Mouse (Mus musculus) heart, embryonic 14.5 days (tissue): ENCODE results near the gene Heg1. TPM values are rescaled to one million over a fixed set of nuclear protein-coding genes. Genes with fewer than 3 reads are reported as not detected.

Experiments
- ATAC-seq: fragments of 200-750 bp; cut with Nextera tagmentation; 2 replicates; pipeline ENCODE4 v1.8.0; 2017; ENCODE audit warnings: low read depth, moderate TSS enrichment; ENCODE audit not compliant: insufficient number of reproducible peaks, insufficient read depth, low FRiP score
- H3K27ac ChIP-seq, 2 experiments: fragments of 200-500 bp in 1 of 2; fragments of 300-500 bp in 1 of 2; sonication (generic) in 1 of 2; replicated peaks in 1 of 2; 2 replicates each; pipeline ENCODE4 v1.5.1; 2012 to 2014; ENCODE audit warnings: low read depth in 2 of 2, low read length in 2 of 2, control low read depth in 1 of 2, mild to moderate bottlenecking in 1 of 2, mixed read lengths in 1 of 2; ENCODE audit not compliant: control insufficient read depth in 1 of 2, insufficient read depth in 1 of 2
- H3K27me3 ChIP-seq: fragments of 300-500 bp; sonication (generic); 2 replicates; pipeline ENCODE4 v1.6.1; 2014; ENCODE audit warnings: mild to moderate bottlenecking, low read length, control low read depth; ENCODE audit not compliant: control insufficient read depth, insufficient read depth
- H3K36me3 ChIP-seq: fragments of 300-500 bp; sonication (generic); 2 replicates; pipeline ENCODE4 v1.6.1; 2014; ENCODE audit warnings: mild to moderate bottlenecking, control low read depth, low read length, mixed read lengths; ENCODE audit not compliant: control insufficient read depth, insufficient read depth
- H3K4me1 ChIP-seq, 2 experiments: fragments of 200-500 bp in 1 of 2; fragments of 300-500 bp in 1 of 2; sonication (generic) in 1 of 2; 2 replicates each; pipeline ENCODE4 v1.6.1; 2012 to 2014; ENCODE audit warnings: low read length in 2 of 2, control low read depth in 1 of 2, mixed read lengths in 1 of 2; ENCODE audit not compliant: control insufficient read depth in 2 of 2, insufficient read depth in 2 of 2
- H3K4me2 ChIP-seq: fragments of 300-500 bp; sonication (generic); 2 replicates; pipeline ENCODE4 v1.6.1; 2014; ENCODE audit warnings: mild to moderate bottlenecking, low read length
- H3K4me3 ChIP-seq, 2 experiments: fragments of 200-500 bp in 1 of 2; fragments of 300-500 bp in 1 of 2; sonication (generic) in 1 of 2; 2 replicates each; pipeline ENCODE4 v1.5.1; 2012 to 2014; ENCODE audit warnings: low read length in 2 of 2, mild to moderate bottlenecking in 2 of 2, control low read depth in 1 of 2, low read depth in 1 of 2, moderate library complexity in 1 of 2; ENCODE audit not compliant: control insufficient read depth in 1 of 2, insufficient read depth in 1 of 2
- H3K9ac ChIP-seq: fragments of 300-500 bp; sonication (generic); 2 replicates; pipeline ENCODE4 v1.6.1; 2014; ENCODE audit warnings: mild to moderate bottlenecking, low read length
- H3K9me3 ChIP-seq: fragments of 300-500 bp; sonication (generic); 2 replicates; pipeline ENCODE4 v1.6.1; 2016; ENCODE audit warnings: low read length, control low read depth; ENCODE audit not compliant: control insufficient read depth
- WGBS: fragments of 180-500 bp; shearing (Covaris S2); extraction: QIAGEN DNeasy Blood & Tissue Kit; methylation state at CpG from one replicate; pipeline ENCODE4 v1.1.7; 2014; 5-methylcytosine and 5-hydroxymethylcytosine counted together
- polyA plus RNA-seq: library from polyadenylated mRNA; unstranded; fragments of >200 nt; fragmentation: Nextera tagmentation; extraction: Ambion mirVana; gene quantifications from 2 replicates; pipeline ENCODE4 v1.2.1, GENCODE M21; 2014

Gene Heg1
- polyA plus RNA-seq, 1 experiment from 2014 or later: 40.5 TPM

DNA sequence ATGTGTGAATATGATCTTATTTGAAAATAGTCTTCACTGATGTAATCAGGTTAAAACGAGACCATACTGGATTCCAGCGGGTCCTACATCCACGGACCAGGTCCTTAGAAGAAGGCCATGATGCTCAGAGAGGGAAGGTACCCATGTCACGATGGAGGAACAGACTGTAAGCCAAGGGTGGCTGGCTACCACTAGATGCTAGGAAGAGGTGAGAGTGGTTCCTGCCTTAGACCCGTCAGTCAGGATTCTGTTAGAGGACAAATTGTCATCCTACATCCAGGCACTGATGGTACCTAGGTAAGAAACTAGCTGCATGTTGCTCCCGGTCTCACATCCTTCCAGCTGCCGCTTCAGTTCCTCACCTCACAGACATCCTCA, 6.9 kb upstream of the Heg1 start:
- 84% methylated on average over 7 of the region's 7 CpGs for WGBS
- H3K27me3 ChIP-seq: no peaks in the 10 kb centered on the region
- H3K4me3 ChIP-seq: no peak overlapping the region
- H3K9ac ChIP-seq: no peak overlapping the region
- no peak overlapping the region for H3K4me2 ChIP-seq
- no peak for ATAC-seq
- H3K4me1 ChIP-seq: peaks cover 22 to 32% of the 10 kb centered on the region in 2 experiments
- H3K9me3 ChIP-seq: no peaks in the 10 kb centered on the region
- no peaks in the 10 kb centered on the region for H3K36me3 ChIP-seq
- H3K27ac ChIP-seq: no peak overlapping the region

DNA sequence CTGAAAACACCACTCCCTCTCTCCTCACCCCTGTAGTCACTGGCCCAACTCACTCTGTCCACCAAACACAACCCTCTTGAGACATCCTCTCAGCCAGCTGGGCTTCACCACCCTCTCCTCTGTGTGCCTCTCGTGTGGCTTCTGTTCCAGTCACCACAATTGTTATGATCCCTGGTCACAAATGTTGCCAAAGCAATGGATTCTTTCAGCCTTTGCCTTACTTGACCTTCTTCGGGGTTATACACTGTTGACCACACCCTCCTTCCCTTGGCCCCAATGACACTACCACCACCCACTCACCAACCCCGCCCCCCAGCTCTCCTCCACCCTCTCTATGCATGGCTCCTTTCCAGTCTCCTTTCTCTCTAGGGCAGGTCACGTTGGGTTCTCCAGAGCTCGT, 6.3 kb upstream of the Heg1 start:
- Histone ChIP-seq H3K27ac (no peak overlapping the region), H3K4me1 (peaks cover 22 to 32% of the 10 kb centered on the region in 2 experiments), H3K9ac (no peak overlapping the region), H3K9me3 (no peaks in the 10 kb centered on the region), H3K27me3 (no peaks in the 10 kb centered on the region), H3K4me2 (no peak overlapping the region), H3K4me3 (no peak overlapping the region), H3K36me3 (no peaks in the 10 kb centered on the region)
- ATAC-seq: no peak
- WGBS: 78% methylated on average over 5 of the region's 5 CpGs

GRCm38 (mm10) chr16:33680271-33680670, 3.9 kb upstream of the Heg1 start:
- Histone ChIP-seq H3K36me3 (no peaks in the 10 kb centered on the region), H3K4me1 (peaks cover 21 to 32% of the 10 kb centered on the region in 2 experiments), H3K27me3 (no peaks in the 10 kb centered on the region), H3K4me2 (no peak overlapping the region), H3K9ac (no peak overlapping the region), H3K9me3 (no peaks in the 10 kb centered on the region), H3K27ac (no peak overlapping the region), H3K4me3 (no peak overlapping the region)
- no peak for ATAC-seq
- 64% methylated on average over 7 of the region's 7 CpGs for WGBS

GRCm38 (mm10) chr16:33680816-33681215, 3.4 kb upstream of the Heg1 start:
- no peak for ATAC-seq
- WGBS: 53% methylated on average over 10 of the region's 10 CpGs
- H3K9ac ChIP-seq: no peak overlapping the region
- H3K9me3 ChIP-seq: no peaks in the 10 kb centered on the region
- H3K36me3 ChIP-seq: no peaks in the 10 kb centered on the region
- no peak overlapping the region for H3K4me3 ChIP-seq
- peaks cover 17 to 32% of the 10 kb centered on the region in 2 experiments for H3K4me1 ChIP-seq
- H3K4me2 ChIP-seq: no peak overlapping the region
- no peak overlapping the region for H3K27ac ChIP-seq
- H3K27me3 ChIP-seq: no peaks in the 10 kb centered on the region

DNA sequence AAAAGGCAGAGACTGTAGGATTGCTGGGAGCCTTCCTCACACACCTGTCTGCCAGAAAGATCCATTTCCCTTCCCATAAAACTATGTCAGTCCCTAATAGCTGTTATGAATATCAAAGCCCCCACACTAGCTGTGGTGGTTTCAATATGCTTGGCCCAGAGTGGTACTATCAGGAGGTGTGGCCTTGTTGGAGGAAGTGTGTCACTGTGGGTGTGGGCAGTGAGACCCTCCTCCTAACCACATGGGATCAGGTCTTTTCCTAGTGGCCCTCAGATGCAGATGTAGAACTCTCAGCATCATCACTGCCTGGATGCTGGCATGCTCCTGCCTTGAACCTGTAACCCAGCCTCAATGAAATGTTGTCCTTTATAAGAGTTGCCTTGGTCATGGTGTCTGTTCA, 2.5 kb upstream of the Heg1 start:
- Histone ChIP-seq H3K36me3 (no peaks in the 10 kb centered on the region), H3K27me3 (no peaks in the 10 kb centered on the region), H3K27ac (no peak overlapping the region), H3K4me3 (no peak overlapping the region), H3K9ac (no peak overlapping the region), H3K4me1 (peaks cover 16 to 32% of the 10 kb centered on the region in 2 experiments), H3K4me2 (no peak overlapping the region), H3K9me3 (no peaks in the 10 kb centered on the region)
- ATAC-seq: no peak

GRCm38 (mm10) chr16:33682651-33683050, 1.5 kb upstream of the Heg1 start:
- Histone ChIP-seq H3K36me3 (no peaks in the 10 kb centered on the region), H3K9ac (no peak overlapping the region), H3K4me1 (peaks cover 19 to 32% of the 10 kb centered on the region in 2 experiments), H3K27me3 (no peaks in the 10 kb centered on the region), H3K27ac (no peak overlapping the region), H3K9me3 (no peaks in the 10 kb centered on the region), H3K4me3 (no peak overlapping the region), H3K4me2 (no peak overlapping the region)
- no peak for ATAC-seq
- WGBS: 83% methylated on average over 3 of the region's 3 CpGs

GRCm38 (mm10) chr16:33683206-33684161, 686 bp upstream of the Heg1 start:
- no peaks in the 10 kb centered on the region for H3K27me3 ChIP-seq
- H3K4me2 ChIP-seq: peak overlapping the region; percentile 90
- H3K9me3 ChIP-seq: no peaks in the 10 kb centered on the region
- H3K36me3 ChIP-seq: peaks cover 7% of the 10 kb centered on the region; the same call in 1 of the 2 replicates
- peaks cover 18 to 35% of the 10 kb centered on the region in 2 experiments for H3K4me1 ChIP-seq
- WGBS: 69% methylated on average over 13 of the region's 13 CpGs
- peak overlapping the region; percentile 100 for H3K9ac ChIP-seq
- no peak for ATAC-seq
- H3K4me3 ChIP-seq: peak overlapping the region; percentile 85 to 88
- peak overlapping the region; percentile 20 to 89; a peak in 3 of 4 replicates for H3K27ac ChIP-seq
